Mouse (Mus musculus) thymus, adult 2 months (tissue): ENCODE data around the gene Setd3. TPM values are rescaled to one million over a fixed set of nuclear protein-coding genes. Genes with fewer than 3 reads are reported as not detected.

Source experiments
- DNase-seq: peaks from one replicate; pipeline ENCODE4 v3.0.0; 2021
- H3K27ac ChIP-seq: fragments of 200-500 bp; 2 replicates; pipeline ENCODE4 v1.5.1; 2012; ENCODE audit warnings: low read length, control low read depth; ENCODE audit not compliant: control insufficient read depth, insufficient read depth
- H3K27me3 ChIP-seq: fragments of 200-500 bp; 2 replicates; pipeline ENCODE4 v1.6.1; 2012; ENCODE audit warnings: mild to moderate bottlenecking, low read length, moderate library complexity, mixed read lengths; ENCODE audit not compliant: control insufficient read depth, insufficient read depth
- H3K36me3 ChIP-seq: fragments of 200-500 bp; 2 replicates; pipeline ENCODE4 v1.6.1; 2012; ENCODE audit warnings: mild to moderate bottlenecking, low read length, moderate library complexity; ENCODE audit not compliant: control insufficient read depth, insufficient read depth
- H3K4me1 ChIP-seq: fragments of 200-500 bp; replicated peaks from 2 replicates; pipeline ENCODE4 v1.6.1; 2012; ENCODE audit warnings: low read length; ENCODE audit not compliant: control insufficient read depth, insufficient read depth
- H3K4me3 ChIP-seq: fragments of 200-500 bp; 2 replicates; pipeline ENCODE4 v1.5.1; 2012; ENCODE audit warnings: mild to moderate bottlenecking, low read length, control low read depth, moderate library complexity; ENCODE audit not compliant: control insufficient read depth, insufficient read depth
- CTCF ChIP-seq: fragments of 200-500 bp; IDR thresholded peaks from 2 replicates; pipeline ENCODE4 v1.5.1; 2012; ENCODE audit warnings: mild to moderate bottlenecking, control low read depth, low read length, moderate library complexity, borderline replicate concordance; ENCODE audit not compliant: control insufficient read depth, poor library complexity, insufficient read depth; ENCODE audit errors: extremely low read depth
- POLR2A ChIP-seq: fragments of 200-500 bp; IDR thresholded peaks from 2 replicates; pipeline ENCODE4 v1.6.1; 2012; ENCODE audit warnings: mild to moderate bottlenecking, low read length, control low read depth, moderate library complexity; ENCODE audit not compliant: control insufficient read depth, poor library complexity, insufficient read depth; ENCODE audit errors: extremely low read depth
- WGBS: fragments of 180-500 bp; shearing (Covaris S2); methylation state at CpG from one replicate; pipeline ENCODE4 v1.1.7; 2018; 5-methylcytosine and 5-hydroxymethylcytosine counted together
- polyA plus RNA-seq: library from polyadenylated mRNA; depleted of rRNA; stranded (reverse); fragments of >200 nt; gene quantifications from 2 replicates; pipeline ENCODE4 v1.2.3, GENCODE M21; 2012

Setd3 gene
- polyA plus RNA-seq, 1 experiment = 28.5 TPM

DNA sequence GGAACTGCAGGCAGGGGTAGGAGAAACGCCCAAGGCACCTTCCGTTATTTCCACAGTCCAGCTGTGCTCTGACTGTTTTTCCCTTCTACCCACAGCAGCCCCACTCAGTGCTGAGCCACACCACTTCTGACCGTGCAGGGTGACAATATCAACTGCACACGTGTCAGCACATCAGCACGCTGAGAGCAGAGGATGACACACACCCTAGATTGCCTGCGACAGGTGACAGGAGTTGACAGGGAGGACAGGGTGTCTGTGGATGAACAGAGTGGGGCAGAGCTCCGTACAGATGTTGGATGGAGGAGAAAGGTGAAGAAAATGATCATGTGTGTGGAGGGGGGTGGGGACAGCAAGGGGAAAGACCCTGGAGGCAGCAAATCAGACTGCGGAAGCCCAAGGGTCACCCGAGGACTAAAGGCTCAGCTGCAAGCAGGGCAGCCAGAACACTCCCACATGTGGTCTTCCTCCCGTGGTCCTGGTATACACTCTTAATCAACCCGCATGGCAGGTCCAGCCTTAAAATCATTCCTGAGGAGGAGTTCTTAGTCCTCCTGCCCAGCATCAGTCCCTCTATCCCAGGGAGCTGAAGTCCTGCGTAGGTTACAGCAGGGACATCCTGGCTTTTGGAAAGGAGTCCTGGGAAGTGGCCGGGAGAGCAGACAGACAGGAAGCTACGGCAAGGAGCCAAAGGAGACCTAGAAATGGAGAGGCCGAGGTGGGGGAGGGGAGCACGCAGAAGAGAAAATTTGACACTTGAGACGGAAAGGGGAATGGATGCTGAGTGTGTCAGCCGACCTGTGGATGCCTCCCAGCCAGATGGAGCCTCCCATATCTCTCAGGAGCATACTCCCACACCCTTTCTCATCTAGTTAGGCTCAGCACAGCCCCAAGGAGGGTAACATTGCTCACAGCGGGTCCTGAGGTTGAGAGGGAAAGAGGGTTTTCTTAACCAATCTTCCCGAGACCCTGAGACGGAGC, 108.1 kb downstream of the Setd3 start:
- TF ChIP-seq CTCF (no peak), POLR2A (no peak)
- Histone ChIP-seq H3K27me3 (no peaks in the 10 kb centered on the region), H3K4me3 (no peak overlapping the region), H3K27ac (no peak overlapping the region), H3K4me1 (peaks cover 13% of the 10 kb centered on the region), H3K36me3 (no peaks in the 10 kb centered on the region)
- 75% methylated on average over 21 of the region's 21 CpGs for WGBS
- no peak for DNase-seq

DNA sequence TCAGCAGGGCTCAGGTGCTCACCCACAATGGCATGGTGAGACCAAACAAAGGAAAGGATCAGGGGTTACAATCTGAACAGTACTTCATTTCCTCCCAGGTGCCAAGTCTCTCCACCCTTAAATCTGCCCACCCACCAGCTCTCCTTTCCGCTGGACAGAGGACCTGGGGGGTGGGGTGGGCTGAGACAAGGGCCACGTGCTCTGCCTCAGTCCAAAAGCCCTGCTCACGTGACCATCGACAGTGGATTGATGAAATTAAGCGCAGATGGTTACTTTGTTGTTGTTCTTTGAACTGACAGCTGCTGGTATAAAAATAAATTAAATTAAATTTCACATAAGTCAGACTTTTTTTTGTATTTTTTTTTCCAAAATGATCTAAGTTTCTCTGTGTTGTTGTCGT, 109.6 kb downstream of the Setd3 start:
- Histone ChIP-seq H3K27ac (no peak overlapping the region), H3K4me1 (peaks cover 13% of the 10 kb centered on the region), H3K4me3 (no peak overlapping the region), H3K27me3 (no peaks in the 10 kb centered on the region), H3K36me3 (no peaks in the 10 kb centered on the region)
- 55% methylated on average over 6 of the region's 6 CpGs for WGBS
- no peak for TF ChIP-seq CTCF
- no peak for TF ChIP-seq POLR2A
- no peak for DNase-seq

DNA sequence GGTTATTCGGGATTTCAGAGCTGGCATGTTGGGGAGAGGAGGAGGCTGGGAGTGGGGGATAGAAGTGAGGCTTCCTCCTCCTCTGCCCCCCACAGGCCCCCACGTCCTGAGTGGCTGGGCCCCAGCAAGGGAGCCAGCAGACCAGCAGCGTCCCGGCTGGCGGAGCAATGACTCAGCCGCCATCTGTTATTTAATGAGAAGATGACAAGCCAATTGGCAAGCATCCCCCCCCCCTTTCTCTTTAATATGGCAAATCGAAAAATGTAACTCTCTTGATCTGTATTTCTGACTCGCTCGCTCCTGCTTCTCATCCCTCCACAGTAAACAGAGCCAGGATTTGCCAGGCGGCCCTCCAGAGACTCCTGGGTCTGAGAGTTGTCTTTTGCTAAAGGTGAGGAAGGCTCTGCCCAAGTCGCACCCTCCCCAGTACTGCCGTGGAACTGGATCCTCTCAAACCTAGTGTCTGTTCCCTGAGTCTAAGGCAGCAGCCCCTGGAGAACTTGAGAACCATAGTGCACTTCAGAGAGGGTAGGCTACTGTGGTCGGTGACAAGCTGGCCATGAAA, 111.2 kb downstream of the Setd3 start:
- TF ChIP-seq CTCF (no peak), POLR2A (no peak)
- Histone ChIP-seq H3K4me1 (peaks cover 13% of the 10 kb centered on the region), H3K27me3 (no peaks in the 10 kb centered on the region), H3K27ac (no peak overlapping the region), H3K4me3 (no peak overlapping the region), H3K36me3 (no peaks in the 10 kb centered on the region)
- DNase-seq = no peak
- WGBS = 87% methylated on average over 13 of the region's 13 CpGs

DNA sequence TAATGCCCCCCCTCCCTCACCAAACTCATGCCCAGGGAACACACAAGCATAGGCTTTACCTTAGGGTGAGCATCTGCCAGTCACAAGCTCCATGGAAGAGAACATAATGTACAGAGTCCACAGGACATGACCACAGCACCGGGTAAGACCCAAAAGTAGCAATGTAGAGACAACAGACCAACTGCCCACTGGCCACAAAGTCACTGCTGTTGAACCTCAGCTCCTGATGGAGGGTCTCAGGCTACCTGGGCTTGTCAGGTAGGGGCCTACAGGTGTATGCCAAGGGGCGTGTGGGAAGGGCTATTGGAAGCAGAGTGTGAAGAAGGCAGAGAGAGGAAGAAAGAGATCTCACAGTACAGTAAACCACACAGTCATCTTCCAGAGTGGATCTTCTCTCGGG, 111.9 kb downstream of the Setd3 start:
- Histone ChIP-seq H3K27ac (no peak overlapping the region), H3K27me3 (no peaks in the 10 kb centered on the region), H3K4me3 (no peak overlapping the region), H3K36me3 (no peaks in the 10 kb centered on the region), H3K4me1 (peaks cover 13% of the 10 kb centered on the region)
- no peak for DNase-seq
- 95% methylated on average over 3 of the region's 3 CpGs for WGBS
- TF ChIP-seq CTCF (no peak), POLR2A (no peak)

DNA sequence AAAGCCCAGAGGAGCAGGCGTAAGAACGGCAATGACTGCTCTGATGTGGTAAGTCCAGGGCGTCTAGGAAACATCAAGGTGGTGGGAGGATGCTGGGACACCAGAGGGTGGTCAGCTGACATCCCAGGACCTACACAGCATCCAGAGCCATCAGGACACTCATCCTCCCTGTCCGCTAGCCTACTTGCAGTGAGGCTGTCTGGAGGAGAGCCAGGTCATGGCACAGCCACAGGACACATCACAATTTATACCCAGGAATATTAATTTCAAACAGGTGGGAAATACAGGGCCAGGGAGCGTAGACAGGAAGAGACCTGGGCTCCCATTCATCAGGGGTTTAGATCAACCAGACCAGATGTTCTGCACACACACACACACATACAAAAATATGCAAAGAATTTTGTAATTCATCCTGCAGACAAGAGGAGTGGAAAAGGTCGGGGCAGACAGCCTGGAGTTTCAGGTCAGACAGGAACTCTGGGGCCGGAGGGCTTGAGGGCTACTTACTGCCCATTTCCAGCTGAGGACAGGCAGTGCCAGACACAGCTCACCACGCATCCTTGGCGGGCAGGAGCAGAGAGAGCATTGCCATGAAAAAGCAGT, 114.6 kb downstream of the Setd3 start:
- no peak overlapping the region for H3K4me3 ChIP-seq
- TF ChIP-seq CTCF (no peak), POLR2A (no peak)
- no peak for DNase-seq
- no peaks in the 10 kb centered on the region for H3K27me3 ChIP-seq
- no peaks in the 10 kb centered on the region for H3K36me3 ChIP-seq
- 0 out of 2 replicates have a peak, but pooled peaks cover 3% of the 10 kb centered on the region for H3K4me1 ChIP-seq
- H3K27ac ChIP-seq = no peak overlapping the region
- WGBS = 83% methylated on average over 9 of the region's 9 CpGs

DNA sequence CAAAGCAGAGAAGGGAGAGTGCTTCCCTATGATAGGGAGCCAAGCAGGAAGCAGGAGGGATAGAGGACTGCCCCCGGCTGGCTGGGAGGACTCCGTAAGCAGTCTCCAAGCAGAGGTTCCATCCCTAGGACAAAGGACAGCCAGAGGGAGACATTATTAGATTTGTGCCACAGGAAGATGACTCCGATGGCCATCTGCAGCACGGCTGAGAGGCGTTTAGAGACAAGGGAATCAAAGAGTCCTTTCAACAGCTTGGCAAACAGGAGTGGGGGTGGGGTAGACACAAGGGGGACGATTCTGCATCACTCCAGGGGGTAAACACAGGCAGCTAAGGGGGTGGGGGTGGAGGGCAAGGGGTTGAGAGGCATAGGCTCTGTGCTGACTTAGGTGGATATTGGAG, 115.1 kb downstream of the Setd3 start:
- 72% methylated on average over 6 of the region's 6 CpGs for WGBS
- TF ChIP-seq CTCF = no peak
- TF ChIP-seq POLR2A = no peak
- Histone ChIP-seq H3K36me3 (no peaks in the 10 kb centered on the region), H3K4me3 (no peak overlapping the region), H3K27ac (no peak overlapping the region), H3K4me1 (no peaks in the 10 kb centered on the region), H3K27me3 (no peaks in the 10 kb centered on the region)
- DNase-seq = no peak

DNA sequence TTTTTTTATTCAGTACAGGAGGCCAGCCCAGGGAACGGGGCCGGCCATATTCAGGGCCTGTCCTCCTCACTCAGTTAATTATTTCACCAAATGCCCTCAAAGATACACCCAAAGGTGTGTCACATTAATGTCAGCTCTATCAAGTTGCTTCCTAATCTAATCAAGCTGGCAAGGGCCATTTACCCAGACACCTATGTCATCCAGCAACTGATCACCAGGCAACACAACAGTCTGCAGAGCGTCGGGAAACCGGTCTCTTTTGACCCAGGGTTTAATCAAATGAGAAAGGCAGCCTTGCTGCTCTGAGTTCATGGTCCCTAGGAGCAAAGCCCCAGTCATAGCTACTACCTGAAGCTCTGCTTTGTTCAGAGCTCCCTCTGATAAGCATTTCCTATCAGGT, 117.0 kb downstream of the Setd3 start:
- Histone ChIP-seq H3K27ac (no peak overlapping the region), H3K27me3 (no peaks in the 10 kb centered on the region), H3K4me1 (no peaks in the 10 kb centered on the region), H3K36me3 (no peaks in the 10 kb centered on the region), H3K4me3 (no peak overlapping the region)
- WGBS = 96% methylated on average over 5 of the region's 5 CpGs
- no peak for DNase-seq
- TF ChIP-seq POLR2A (no peak), CTCF (no peak)
